Mouse (Mus musculus): Measurements from ENCODE around the gene Ntsr2. TPM values are rescaled to one million over a fixed set of nuclear protein-coding genes. Genes with fewer than 3 reads are reported as not detected.

The Ntsr2 gene
- polyA plus RNA-seq, 1 experiment: not detected

- Histone ChIP-seq H3K79me3 (ENCODE audit: low read depth) (no peaks in the 10 kb centered on the region), H3K27me3 (ENCODE audit: control insufficient read depth, insufficient read depth, insufficient read length) (peaks cover 26% of the 10 kb centered on the region), H3K4me3 (ENCODE audit: insufficient read depth, poor library complexity, severe bottlenecking) (no peak overlapping the region), H3ac (ENCODE audit: control insufficient read depth, insufficient read length, low read depth) (no peak overlapping the region), H3K36me3 (ENCODE audit: control insufficient read depth, insufficient read depth) (no peaks in the 10 kb centered on the region), H3K79me2 (ENCODE audit: control insufficient read depth, insufficient read depth) (no peaks in the 10 kb centered on the region)
- TF ChIP-seq CEBPB (IDR thresholded peaks at IDR 0.05; ENCODE audit: low read depth) (no peak), MYOD1 (IDR thresholded peaks at IDR 0.05; ENCODE audit: control insufficient read depth, insufficient read length, low read depth) (no peak), MYOG (IDR thresholded peaks at IDR 0.05; ENCODE audit: control insufficient read depth, extremely low read depth, insufficient read length) (no peak), FOSL1 (IDR thresholded peaks at IDR 0.05; ENCODE audit: insufficient read depth, low read length, poor library complexity, severe bottlenecking) (no peak), CTCF (IDR thresholded peaks at IDR 0.05; ENCODE audit: control insufficient read depth, insufficient read depth, insufficient read length) (no peak), MAX (IDR thresholded peaks at IDR 0.05) (no peak), USF1 (IDR thresholded peaks at IDR 0.05; ENCODE audit: low read depth) (no peak)
Observed at GRCm38 (mm10) chr12:16618512-16619274, 34.5 kb upstream of the Ntsr2 start.

GRCm38 (mm10) chr12:16619453-16619852, 33.7 kb upstream of the Ntsr2 start:
- H3K79me2 ChIP-seq (ENCODE audit: control insufficient read depth, insufficient read depth): no peaks in the 10 kb centered on the region
- H3K27me3 ChIP-seq (ENCODE audit: control insufficient read depth, insufficient read depth, insufficient read length): peaks cover 18% of the 10 kb centered on the region
- H3K4me3 ChIP-seq (ENCODE audit: insufficient read depth, poor library complexity, severe bottlenecking): no peak overlapping the region
- TF ChIP-seq MYOG (IDR thresholded peaks at IDR 0.05; ENCODE audit: control insufficient read depth, extremely low read depth, insufficient read length) (no peak), MAX (IDR thresholded peaks at IDR 0.05) (no peak), FOSL1 (IDR thresholded peaks at IDR 0.05; ENCODE audit: insufficient read depth, low read length, poor library complexity, severe bottlenecking) (no peak), CEBPB (IDR thresholded peaks at IDR 0.05; ENCODE audit: low read depth) (no peak), MYOD1 (IDR thresholded peaks at IDR 0.05; ENCODE audit: control insufficient read depth, insufficient read length, low read depth) (no peak), USF1 (IDR thresholded peaks at IDR 0.05; ENCODE audit: low read depth) (no peak), CTCF (IDR thresholded peaks at IDR 0.05; ENCODE audit: control insufficient read depth, insufficient read depth, insufficient read length) (no peak)
- no peaks in the 10 kb centered on the region for H3K36me3 ChIP-seq (ENCODE audit: control insufficient read depth, insufficient read depth)
- no peak overlapping the region for H3ac ChIP-seq (ENCODE audit: control insufficient read depth, insufficient read length, low read depth)
- H3K79me3 ChIP-seq (ENCODE audit: low read depth): no peaks in the 10 kb centered on the region

- no peak overlapping the region for H3ac ChIP-seq (ENCODE audit: control insufficient read depth, insufficient read length, low read depth)
- no peaks in the 10 kb centered on the region for H3K79me3 ChIP-seq (ENCODE audit: low read depth)
- no peaks in the 10 kb centered on the region for H3K36me3 ChIP-seq (ENCODE audit: control insufficient read depth, insufficient read depth)
- no peak for TF ChIP-seq CEBPB (IDR thresholded peaks at IDR 0.05; ENCODE audit: low read depth)
- TF ChIP-seq CTCF (IDR thresholded peaks at IDR 0.05; ENCODE audit: control insufficient read depth, insufficient read depth, insufficient read length): no peak
- no peak for TF ChIP-seq MAX (IDR thresholded peaks at IDR 0.05)
- TF ChIP-seq MYOG (IDR thresholded peaks at IDR 0.05; ENCODE audit: control insufficient read depth, extremely low read depth, insufficient read length): no peak
- no peak for TF ChIP-seq USF1 (IDR thresholded peaks at IDR 0.05; ENCODE audit: low read depth)
- no peak for TF ChIP-seq MYOD1 (IDR thresholded peaks at IDR 0.05; ENCODE audit: control insufficient read depth, insufficient read length, low read depth)
- no peak for TF ChIP-seq FOSL1 (IDR thresholded peaks at IDR 0.05; ENCODE audit: insufficient read depth, low read length, poor library complexity, severe bottlenecking)
- no peaks in the 10 kb centered on the region for H3K79me2 ChIP-seq (ENCODE audit: control insufficient read depth, insufficient read depth)
- no peak overlapping the region for H3K4me3 ChIP-seq (ENCODE audit: insufficient read depth, poor library complexity, severe bottlenecking)
- peaks cover 13% of the 10 kb centered on the region for H3K27me3 ChIP-seq (ENCODE audit: control insufficient read depth, insufficient read depth, insufficient read length)
Observed at GRCm38 (mm10) chr12:16620230-16620629, 33.0 kb upstream of the Ntsr2 start.

DNA sequence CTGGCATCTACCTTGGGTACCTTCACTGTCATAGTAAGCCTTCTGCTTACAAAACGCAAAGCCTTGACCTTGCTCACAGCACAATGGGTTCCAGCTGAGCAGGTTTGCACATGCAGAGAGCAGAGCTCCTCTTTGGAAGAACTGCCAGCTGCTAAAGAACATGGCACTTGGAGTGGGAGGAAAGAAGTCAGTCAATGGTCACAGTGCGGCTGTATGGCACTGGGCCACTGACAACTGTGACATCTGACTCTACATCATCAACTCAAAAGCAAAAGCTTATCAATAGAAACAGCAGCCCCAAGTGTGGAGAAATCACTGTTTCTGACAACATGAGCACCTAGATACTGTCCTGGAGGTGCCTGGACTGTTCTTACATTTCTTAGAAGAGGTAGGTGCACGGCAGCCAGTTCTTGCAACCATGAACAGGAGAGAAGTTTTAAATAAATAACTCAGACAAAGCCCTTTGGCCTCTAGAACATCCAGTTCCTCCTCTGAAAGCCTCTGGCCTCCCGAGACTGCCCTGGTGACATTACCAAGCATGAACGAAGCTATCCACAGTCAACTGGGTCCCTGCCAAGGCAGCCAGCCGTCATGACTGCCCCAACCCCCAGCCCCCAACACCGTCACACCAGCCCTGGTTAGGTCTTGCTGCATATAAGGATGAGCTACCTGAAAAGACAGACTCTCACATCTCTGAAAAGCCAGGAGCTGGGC, 22.9 kb upstream of the Ntsr2 start:
- H3K79me3 ChIP-seq (ENCODE audit: low read depth): no peaks in the 10 kb centered on the region
- H3K36me3 ChIP-seq (ENCODE audit: control insufficient read depth, insufficient read depth): no peaks in the 10 kb centered on the region
- peaks cover 12% of the 10 kb centered on the region for H3K27me3 ChIP-seq (ENCODE audit: control insufficient read depth, insufficient read depth, insufficient read length)
- no peak for TF ChIP-seq USF1 (IDR thresholded peaks at IDR 0.05; ENCODE audit: low read depth)
- no peak for TF ChIP-seq MYOD1 (IDR thresholded peaks at IDR 0.05; ENCODE audit: control insufficient read depth, insufficient read length, low read depth)
- TF ChIP-seq MYOG (IDR thresholded peaks at IDR 0.05; ENCODE audit: control insufficient read depth, extremely low read depth, insufficient read length): no peak
- TF ChIP-seq MAX (IDR thresholded peaks at IDR 0.05): no peak
- TF ChIP-seq CTCF (IDR thresholded peaks at IDR 0.05; ENCODE audit: control insufficient read depth, insufficient read depth, insufficient read length): no peak
- no peak overlapping the region for H3K4me3 ChIP-seq (ENCODE audit: insufficient read depth, poor library complexity, severe bottlenecking)
- no peaks in the 10 kb centered on the region for H3K79me2 ChIP-seq (ENCODE audit: control insufficient read depth, insufficient read depth)
- H3ac ChIP-seq (ENCODE audit: control insufficient read depth, insufficient read length, low read depth): no peak overlapping the region

GRCm38 (mm10) chr12:16630866-16631185, 22.4 kb upstream of the Ntsr2 start:
- Histone ChIP-seq H3ac (ENCODE audit: control insufficient read depth, insufficient read length, low read depth) (no peak overlapping the region), H3K36me3 (ENCODE audit: control insufficient read depth, insufficient read depth) (no peaks in the 10 kb centered on the region), H3K27me3 (ENCODE audit: control insufficient read depth, insufficient read depth, insufficient read length) (peaks cover 12% of the 10 kb centered on the region), H3K79me2 (ENCODE audit: control insufficient read depth, insufficient read depth) (no peaks in the 10 kb centered on the region), H3K4me3 (ENCODE audit: insufficient read depth, poor library complexity, severe bottlenecking) (no peak overlapping the region), H3K79me3 (ENCODE audit: low read depth) (no peaks in the 10 kb centered on the region)
- TF ChIP-seq CEBPB (IDR thresholded peaks at IDR 0.05; ENCODE audit: low read depth) (no peak), USF1 (IDR thresholded peaks at IDR 0.05; ENCODE audit: low read depth) (no peak), FOSL1 (IDR thresholded peaks at IDR 0.05; ENCODE audit: insufficient read depth, low read length, poor library complexity, severe bottlenecking) (no peak), CTCF (IDR thresholded peaks at IDR 0.05; ENCODE audit: control insufficient read depth, insufficient read depth, insufficient read length) (no peak), MYOD1 (IDR thresholded peaks at IDR 0.05; ENCODE audit: control insufficient read depth, insufficient read length, low read depth) (no peak), MYOG (IDR thresholded peaks at IDR 0.05; ENCODE audit: control insufficient read depth, extremely low read depth, insufficient read length) (no peak), MAX (IDR thresholded peaks at IDR 0.05) (no peak)

Data from C2C12 (cell line).